Mouse (Mus musculus): ENCODE data around the gene Rnf34. TPM values are rescaled to one million over a fixed set of nuclear protein-coding genes. Genes with fewer than 3 reads are reported as not detected.

Gene Rnf34
- 49.9 TPM in 2 replicates for polyA plus RNA-seq (2015; fragmentation: Nextera tagmentation; extraction: Ambion mirVana)

GRCm38 (mm10) chr5:122849521-122850318, at the start of gene Rnf34:
Gene Rnf34, plus strand, starts transcription at chr5:122850048.
- Histone ChIP-seq H3K9me3 (no peaks in the 10 kb centered on the region), H3K36me3 (replicated peaks) (no peaks in the 10 kb centered on the region), H3K4me3 (peak within 1 kb of the TSS; percentile 75), H3K4me1 (peaks cover 25% of the 10 kb centered on the region), H3K27ac (peak within 1 kb of the TSS; percentile 92), H3K4me2 (peak within 1 kb of the TSS; percentile 95), H3K27me3 (replicated peaks) (no peaks in the 10 kb centered on the region), H3K9ac (peak within 1 kb of the TSS; percentile 86)
- WGBS: 2% methylated on average over 61 of the region's 61 CpGs
- ATAC-seq (replicated peaks): peak; percentile 100

GRCm38 (mm10) chr5:122800345-122801010, 49.4 kb upstream of the Rnf34 start:
- H3K4me2 ChIP-seq: no peak overlapping the region
- H3K4me1 ChIP-seq: peaks cover 16% of the 10 kb centered on the region
- H3K27me3 ChIP-seq (replicated peaks): no peaks in the 10 kb centered on the region
- H3K9me3 ChIP-seq: no peaks in the 10 kb centered on the region
- no peak overlapping the region for H3K27ac ChIP-seq
- no peak overlapping the region for H3K4me3 ChIP-seq
- ATAC-seq (replicated peaks): no peak
- H3K9ac ChIP-seq: no peak overlapping the region
- peaks cover 79% of the 10 kb centered on the region for H3K36me3 ChIP-seq (replicated peaks)
- WGBS: 81% methylated on average over 13 of the region's 13 CpGs

DNA sequence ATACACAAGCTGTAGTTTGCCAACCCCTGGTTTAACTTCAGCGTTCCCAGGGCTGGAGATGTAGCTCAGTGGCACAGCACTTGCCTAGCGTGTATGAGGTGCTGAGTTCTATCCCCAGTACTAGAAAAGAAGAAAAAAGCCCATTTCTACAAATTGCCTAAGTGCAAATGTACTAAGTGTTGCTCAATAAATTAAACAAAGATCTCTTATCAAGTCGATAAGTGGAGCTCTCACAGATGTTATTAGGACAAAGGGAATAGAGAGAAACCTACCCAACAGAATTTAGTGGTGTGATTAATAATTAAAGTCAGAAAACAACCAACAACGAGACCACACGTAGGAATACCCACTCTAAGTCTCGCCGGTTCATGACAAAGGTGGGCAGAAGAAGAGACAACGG, 48.2 kb upstream of the Rnf34 start:
- Histone ChIP-seq H3K4me3 (no peak overlapping the region), H3K9ac (no peak overlapping the region), H3K27ac (no peak overlapping the region), H3K9me3 (no peaks in the 10 kb centered on the region), H3K27me3 (replicated peaks) (no peaks in the 10 kb centered on the region), H3K4me1 (peaks cover 16% of the 10 kb centered on the region), H3K36me3 (replicated peaks) (peaks cover 85% of the 10 kb centered on the region), H3K4me2 (no peak overlapping the region)
- WGBS: 96% methylated on average over 8 of the region's 8 CpGs
- no peak for ATAC-seq (replicated peaks)

GRCm38 (mm10) chr5:122802706-122803105, 47.1 kb upstream of the Rnf34 start:
- Histone ChIP-seq H3K4me2 (no peak overlapping the region), H3K9me3 (no peaks in the 10 kb centered on the region), H3K27ac (no peak overlapping the region), H3K9ac (no peak overlapping the region), H3K36me3 (replicated peaks) (peaks cover 94% of the 10 kb centered on the region), H3K4me1 (peaks cover 16% of the 10 kb centered on the region), H3K27me3 (replicated peaks) (no peaks in the 10 kb centered on the region), H3K4me3 (no peak overlapping the region)
- no peak for ATAC-seq (replicated peaks)
- WGBS: 88% methylated on average over 9 of the region's 9 CpGs

DNA sequence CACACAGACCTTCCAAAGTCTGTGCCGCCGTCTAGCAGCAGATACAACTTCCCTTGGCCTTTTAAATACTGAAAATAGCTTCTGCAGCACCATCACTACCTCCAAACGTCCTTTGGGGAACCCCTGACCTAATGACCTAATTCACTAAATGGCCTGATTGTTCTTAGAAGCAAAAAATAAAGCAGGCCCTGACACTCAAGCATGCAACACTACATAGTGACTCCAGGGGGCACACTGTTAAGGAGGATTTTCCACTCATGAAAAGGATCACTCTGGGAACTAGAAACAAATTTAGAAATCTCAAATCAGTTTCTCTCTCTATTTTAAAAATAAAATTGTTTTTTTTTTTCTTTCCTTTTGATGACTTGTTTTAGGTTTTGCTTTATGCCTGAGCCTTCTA, 44.3 kb upstream of the Rnf34 start:
- no peak overlapping the region for H3K4me3 ChIP-seq
- H3K9ac ChIP-seq: no peak overlapping the region
- no peaks in the 10 kb centered on the region for H3K4me1 ChIP-seq
- no peak overlapping the region for H3K4me2 ChIP-seq
- H3K27ac ChIP-seq: no peak overlapping the region
- no peaks in the 10 kb centered on the region for H3K27me3 ChIP-seq (replicated peaks)
- H3K9me3 ChIP-seq: no peaks in the 10 kb centered on the region
- no peak for ATAC-seq (replicated peaks)
- H3K36me3 ChIP-seq (replicated peaks): peaks cover 71% of the 10 kb centered on the region
- 68% methylated on average over 3 of the region's 3 CpGs for WGBS

DNA sequence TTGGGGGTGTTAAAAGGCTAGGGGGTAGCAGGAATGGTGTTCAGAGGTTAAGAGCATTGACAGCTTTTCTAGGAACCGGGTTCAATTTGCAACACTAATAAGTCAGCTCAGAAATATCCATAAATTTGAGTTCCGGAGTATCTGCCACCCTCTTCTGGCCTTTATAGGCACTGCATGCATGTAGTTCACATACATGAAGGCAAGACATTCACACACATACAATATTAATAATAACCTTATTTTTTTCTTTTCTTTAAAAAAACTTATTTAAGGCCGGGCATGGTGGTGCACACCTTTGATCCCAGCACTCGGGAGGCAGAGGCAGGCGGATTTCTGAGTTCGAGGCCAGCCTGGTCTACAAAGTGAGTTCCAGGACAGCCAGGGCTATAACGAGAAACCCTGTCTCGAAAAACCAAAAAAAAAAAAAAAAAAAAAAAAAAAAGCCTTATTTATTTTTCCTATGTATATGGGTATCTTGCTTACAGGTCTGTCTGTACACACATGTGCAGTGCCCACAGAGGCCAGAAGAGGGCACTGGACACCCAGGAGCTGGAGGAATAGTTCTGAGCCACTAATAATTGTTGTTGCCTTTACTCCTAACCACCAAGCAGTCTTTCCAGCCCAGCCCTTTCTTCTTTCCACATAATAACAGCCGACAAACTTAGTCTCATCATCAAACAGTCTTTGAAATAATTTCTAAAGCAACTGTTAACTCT, 38.3 kb upstream of the Rnf34 start:
- H3K9me3 ChIP-seq: no peaks in the 10 kb centered on the region
- H3K4me2 ChIP-seq: no peak overlapping the region
- H3K9ac ChIP-seq: no peak overlapping the region
- WGBS: 96% methylated on average over 9 of the region's 9 CpGs
- H3K36me3 ChIP-seq (replicated peaks): peaks cover 61% of the 10 kb centered on the region
- no peak overlapping the region for H3K4me3 ChIP-seq
- H3K27ac ChIP-seq: no peak overlapping the region
- H3K4me1 ChIP-seq: no peaks in the 10 kb centered on the region
- no peak for ATAC-seq (replicated peaks)
- H3K27me3 ChIP-seq (replicated peaks): no peaks in the 10 kb centered on the region

- WGBS: 84% methylated on average over 3 of the region's 3 CpGs
- no peak for ATAC-seq (replicated peaks)
These were observed 37.1 kb upstream of the Rnf34 start for GRCm38 (mm10) chr5:122812699-122813098.

GRCm38 (mm10) chr5:122820777-122821523, 28.9 kb upstream of the Rnf34 start, which contains the start of gene Anapc5:
Gene Anapc5, minus strand, starts transcription at chr5:122821339.
- H3K36me3 ChIP-seq (replicated peaks): peaks cover 22% of the 10 kb centered on the region
- peak within 1 kb of the TSS; percentile 87 for H3K4me3 ChIP-seq
- H3K4me2 ChIP-seq: peak within 1 kb of the TSS; percentile 52
- peaks cover 17% of the 10 kb centered on the region for H3K4me1 ChIP-seq
- WGBS: under 1% methylated on average over 54 of the region's 55 CpGs
- no peaks in the 10 kb centered on the region for H3K9me3 ChIP-seq
- no peaks in the 10 kb centered on the region for H3K27me3 ChIP-seq (replicated peaks)
- peak; percentile 100 for ATAC-seq (replicated peaks)
- peak within 1 kb of the TSS; percentile 72 for H3K9ac ChIP-seq
- H3K27ac ChIP-seq: peak within 1 kb of the TSS; percentile 98

More at GRCm38 (mm10) chr5:122812699-122813098, 37.1 kb upstream of the Rnf34 start:
- no peak overlapping the region for H3K9ac ChIP-seq
- no peaks in the 10 kb centered on the region for H3K9me3 ChIP-seq
- no peak overlapping the region for H3K4me2 ChIP-seq
- H3K4me1 ChIP-seq: no peaks in the 10 kb centered on the region
- H3K27ac ChIP-seq: no peak overlapping the region
- no peaks in the 10 kb centered on the region for H3K27me3 ChIP-seq (replicated peaks)
- H3K36me3 ChIP-seq (replicated peaks): peaks cover 58% of the 10 kb centered on the region
- H3K4me3 ChIP-seq: no peak overlapping the region

DNA sequence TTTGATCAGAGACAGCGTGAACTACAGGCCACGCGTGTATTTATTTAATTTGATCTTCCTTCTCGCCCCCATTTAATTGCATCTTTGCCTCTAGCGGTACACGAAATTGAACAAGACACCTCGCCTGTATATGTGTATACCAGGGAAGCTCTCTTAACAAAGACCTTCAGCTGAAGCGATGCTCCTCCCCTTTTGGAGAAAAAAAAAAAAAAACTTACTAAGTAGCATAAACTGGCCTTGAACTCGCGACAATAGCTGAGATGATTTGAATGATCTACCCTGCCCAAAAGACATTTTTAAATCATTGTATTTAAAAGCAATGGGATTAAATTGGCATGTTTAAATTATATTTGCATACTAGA, 28.3 kb upstream of the Rnf34 start:
- Histone ChIP-seq H3K4me3 (peak overlapping the region; percentile 87), H3K27me3 (replicated peaks) (no peaks in the 10 kb centered on the region), H3K36me3 (replicated peaks) (peaks cover 19% of the 10 kb centered on the region), H3K9ac (peak overlapping the region; percentile 37; the same call in 1 of the 2 replicates), H3K4me1 (peaks cover 17% of the 10 kb centered on the region), H3K9me3 (no peaks in the 10 kb centered on the region), H3K27ac (peak overlapping the region; percentile 98), H3K4me2 (peak overlapping the region; percentile 52)
- WGBS: 0% methylated on average over 10 of the region's 10 CpGs
- ATAC-seq (replicated peaks): peak; percentile 70

GRCm38 (mm10) chr5:122822441-122822840, 27.4 kb upstream of the Rnf34 start:
- no peak for ATAC-seq (replicated peaks)
- Histone ChIP-seq H3K4me2 (no peak overlapping the region), H3K36me3 (replicated peaks) (peaks cover 13% of the 10 kb centered on the region), H3K9ac (no peak overlapping the region), H3K9me3 (no peaks in the 10 kb centered on the region), H3K4me1 (peaks cover 17% of the 10 kb centered on the region), H3K27ac (no peak overlapping the region), H3K27me3 (replicated peaks) (no peaks in the 10 kb centered on the region), H3K4me3 (no peak overlapping the region)
- 92% methylated on average over 4 of the region's 4 CpGs for WGBS

DNA sequence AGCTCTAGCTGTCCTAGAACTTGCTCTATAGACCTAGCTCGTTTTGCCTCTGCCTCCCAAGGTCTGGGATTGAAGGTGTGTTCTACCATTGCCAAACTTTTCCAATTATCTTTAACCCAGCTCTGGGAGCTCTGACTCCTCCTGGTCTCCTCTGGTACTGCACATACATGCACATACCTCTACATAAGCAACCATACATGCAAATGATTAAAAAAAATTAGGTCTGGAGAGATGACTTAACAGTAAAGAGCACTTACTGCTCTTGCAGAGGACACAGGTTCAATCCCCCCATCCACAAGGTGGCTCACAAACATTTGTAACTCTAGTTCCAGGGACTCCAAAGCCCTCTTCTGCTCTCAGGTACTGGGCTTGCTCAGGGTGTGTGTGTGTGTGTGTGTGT, 25.9 kb upstream of the Rnf34 start:
- no peak for ATAC-seq (replicated peaks)
- peaks cover 12% of the 10 kb centered on the region for H3K4me1 ChIP-seq
- H3K4me3 ChIP-seq: no peak overlapping the region
- no peak overlapping the region for H3K4me2 ChIP-seq
- H3K9ac ChIP-seq: no peak overlapping the region
- H3K36me3 ChIP-seq (replicated peaks): 0 out of 2 replicates have a peak, but pooled peaks cover 4% of the 10 kb centered on the region
- no peaks in the 10 kb centered on the region for H3K27me3 ChIP-seq (replicated peaks)
- no peak overlapping the region for H3K27ac ChIP-seq
- WGBS: 70% methylated on average over 1 of the region's 1 CpGs
- H3K9me3 ChIP-seq: no peaks in the 10 kb centered on the region

Measured in midbrain, embryonic 15.5 days (tissue).